ENCODE assay signal across 15 mouse cellular contexts in the genomic region with DNA sequence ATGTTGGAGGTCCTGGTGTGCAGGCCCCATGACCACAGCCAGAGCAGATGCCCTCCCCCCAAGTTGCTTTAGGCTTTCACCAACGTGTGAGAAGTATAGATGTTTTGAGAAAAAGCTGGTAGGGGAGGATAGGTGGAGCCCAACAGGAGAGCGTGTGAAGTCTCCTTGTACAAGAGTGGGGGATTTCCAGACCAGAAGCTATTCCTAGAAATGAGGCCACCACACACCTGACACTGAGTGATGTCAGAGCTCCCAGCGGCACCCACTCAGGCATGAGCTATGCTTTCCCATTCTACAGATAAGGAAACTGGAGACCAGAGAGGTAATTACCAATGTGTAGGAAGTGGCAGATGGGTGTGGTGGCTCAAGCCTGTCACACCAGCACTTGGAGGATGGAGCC. TPM values are rescaled to one million over a fixed set of nuclear protein-coding genes. Genes with fewer than 3 reads are reported as not detected.
DNase-seq lines count a peak whose midpoint lies in the region; ATAC-seq lines count a peak whose summit lies in the region.
"Had no signal": no experiment of that assay in that cellular context is flagged by ENCODE, and none has a peak within 500 bp of the region (broad histone marks: within the 10 kb centered on the region; RNA-seq: fewer than 3 reads in every experiment).

No protein-coding gene starts in this region.

- H3K27me3 ChIP-seq in liver, embryonic 13.5 days, result no peaks in the 10 kb centered on the region
- no peaks in the 10 kb centered on the region for H3K27me3 ChIP-seq in stomach, embryonic 15.5 days (replicated peaks)
- H3K27me3 ChIP-seq in hindbrain, embryonic 13.5 days, result no peaks in the 10 kb centered on the region
- H3K27me3 ChIP-seq: embryonic facial prominence, embryonic 12.5 days; midbrain, embryonic 12.5 days had no signal

- H3K4me3 ChIP-seq in liver, embryonic 13.5 days (replicated peaks), result peak overlapping the region; percentile 13
- no peak overlapping the region for H3K4me3 ChIP-seq in stomach, embryonic 15.5 days (replicated peaks)
- no peak overlapping the region for H3K4me3 ChIP-seq in hindbrain, embryonic 13.5 days
- H3K4me3 ChIP-seq: embryonic facial prominence, embryonic 12.5 days; midbrain, embryonic 12.5 days had no signal

- peak overlapping the region; percentile 66 for H3K4me2 ChIP-seq in liver, embryonic 13.5 days
- no peak overlapping the region for H3K4me2 ChIP-seq in stomach, embryonic 15.5 days
- no peak overlapping the region for H3K4me2 ChIP-seq in hindbrain, embryonic 13.5 days
- H3K4me2 ChIP-seq: embryonic facial prominence, embryonic 12.5 days; lung, embryonic 14.5 days; midbrain, embryonic 12.5 days had no signal

- peak overlapping the region; percentile 78 for H3K9ac ChIP-seq in liver, embryonic 13.5 days
- H3K9ac ChIP-seq in stomach, embryonic 15.5 days, result no peak overlapping the region
- no peak overlapping the region for H3K9ac ChIP-seq in hindbrain, embryonic 13.5 days
- H3K9ac ChIP-seq: embryonic facial prominence, embryonic 12.5 days; lung, embryonic 14.5 days; midbrain, embryonic 12.5 days had no signal

- peak overlapping the region; percentile 97 for H3K27ac ChIP-seq in liver, embryonic 13.5 days
- no peak overlapping the region for H3K27ac ChIP-seq in stomach, embryonic 15.5 days
- no peak overlapping the region for H3K27ac ChIP-seq in hindbrain, embryonic 13.5 days
- H3K27ac ChIP-seq: embryonic facial prominence, embryonic 12.5 days; midbrain, embryonic 12.5 days had no signal

- WGBS in liver, embryonic 13.5 days (ENCODE audit: insufficient replicate concordance), result 24% methylated on average over 3 of the region's 3 CpGs
- 71% methylated on average over 3 of the region's 3 CpGs for WGBS in stomach, embryonic 15.5 days
- WGBS in hindbrain, embryonic 13.5 days, result 74% methylated on average over 3 of the region's 3 CpGs

- peak; percentile 74 for ATAC-seq in activated CD4-positive, CD25-positive, alpha-beta regulatory T cell, adult 4 months
- ATAC-seq in liver, embryonic 13.5 days (ENCODE audit: low read depth), result peak; percentile 80
- peak; percentile 65 for ATAC-seq in stomach, embryonic 15.5 days (ENCODE audit: insufficient read depth, low FRiP score, low read depth)
- ATAC-seq in hindbrain, embryonic 13.5 days (ENCODE audit: low FRiP score), result no peak
- ATAC-seq: forebrain, embryonic 16.5 days had no signal

- peaks cover 83% of the 10 kb centered on the region for H3K4me1 ChIP-seq in liver, embryonic 13.5 days (replicated peaks)
- H3K4me1 ChIP-seq in stomach, embryonic 15.5 days, result no peaks in the 10 kb centered on the region
- no peaks in the 10 kb centered on the region for H3K4me1 ChIP-seq in hindbrain, embryonic 13.5 days (replicated peaks)
- H3K4me1 ChIP-seq: embryonic facial prominence, embryonic 12.5 days; midbrain, embryonic 12.5 days had no signal

- no peaks in the 10 kb centered on the region for H3K36me3 ChIP-seq in liver, embryonic 13.5 days
- no peaks in the 10 kb centered on the region for H3K36me3 ChIP-seq in stomach, embryonic 15.5 days
- H3K36me3 ChIP-seq in hindbrain, embryonic 13.5 days, result no peaks in the 10 kb centered on the region
- H3K36me3 ChIP-seq: embryonic facial prominence, embryonic 12.5 days; midbrain, embryonic 12.5 days had no signal

- no peaks in the 10 kb centered on the region for H3K9me3 ChIP-seq in liver, embryonic 13.5 days (replicated peaks)
- no peaks in the 10 kb centered on the region for H3K9me3 ChIP-seq in stomach, embryonic 15.5 days
- no peaks in the 10 kb centered on the region for H3K9me3 ChIP-seq in hindbrain, embryonic 13.5 days
- H3K9me3 ChIP-seq: embryonic facial prominence, embryonic 12.5 days; midbrain, embryonic 12.5 days had no signal

- DNase-seq in spleen, postnatal 36 days (ENCODE audit: low spot score in 2 of 2), result peak; percentile 14 to 23
- DNase-seq in spleen, adult 12 weeks (ENCODE audit: low spot score), result no peak
- DNase-seq in liver, embryonic 13.5 days, result peak; percentile 73
- DNase-seq in left cerebral cortex, adult 11 months (ENCODE audit: low spot score), result no peak
- DNase-seq in urinary bladder, postnatal 4 days (ENCODE audit: low spot score in 2 of 2), result no peak
- DNase-seq: adrenal gland, postnatal 10 days; cerebellum, postnatal 10 days; heart, adult 18-20 months; lung, embryonic 14.5 days had no signal

RNA-seq across cellular contexts. Expression of gene Larp1, which starts 56.2 kb away (rescaled TPM):
- polyA plus RNA-seq in activated CD4-positive, CD25-positive, alpha-beta regulatory T cell, adult 4 months (2017; shearing (Covaris generic)), result 10 to 100 TPM; 20.0 to 26.8 TPM
- polyA plus RNA-seq in liver, embryonic 13.5 days (2015; fragmentation: Nextera tagmentation; extraction: Ambion mirVana), result 19.9 and 21.6 TPM in 2 replicates
- 25.6 and 27.4 TPM in 2 replicates for polyA plus RNA-seq in stomach, embryonic 15.5 days (2015; fragmentation: Nextera tagmentation; extraction: Ambion mirVana)
- 16.4 and 17.4 TPM in 2 replicates for polyA plus RNA-seq in hindbrain, embryonic 13.5 days (2015; fragmentation: Nextera tagmentation; extraction: Ambion mirVana)

Comparison
In these comparisons a context has a peak if more than half of its experiments do, and no peak if none do; other contexts are left out.
1. DNase-seq: peak in spleen, postnatal 36 days (2 of 2) and liver, embryonic 13.5 days (single experiment); none in spleen, adult 12 weeks (single experiment), left cerebral cortex, adult 11 months (single experiment) and urinary bladder, postnatal 4 days (0 of 2).